Mouse (Mus musculus): ENCODE measurements at regions not wholly inside any gene's neighbourhood (a gene's known extent, or its start where the extent isn't known, plus 50 kb on each side); places are given as distances from the start of the nearest gene placed in this dataset.

DNA sequence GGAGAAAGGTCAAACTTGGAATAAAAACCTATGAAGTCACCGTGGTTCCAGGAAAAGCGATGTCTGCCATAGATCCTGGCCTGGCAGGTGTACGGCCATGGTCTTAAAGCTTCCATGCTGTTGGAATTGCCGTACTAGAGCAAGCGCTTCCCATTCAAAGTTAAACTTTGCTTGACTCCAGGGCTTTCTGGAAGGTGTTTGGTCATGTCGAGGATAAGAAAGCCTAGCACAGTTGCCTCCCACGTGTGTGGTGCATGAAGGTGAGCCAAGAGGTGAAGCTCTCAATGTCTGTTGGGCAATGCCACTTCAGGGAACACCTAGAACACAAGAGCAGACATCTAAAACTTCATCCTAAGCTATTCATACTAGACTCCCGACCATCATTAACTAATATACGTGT, 174.3 kb upstream of the Fam19a5 start:
- no peak for TF ChIP-seq GATA1 (IDR thresholded peaks at IDR 0.05; ENCODE audit: borderline replicate concordance, low read length)
- no peak for TF ChIP-seq FLI1 (IDR thresholded peaks at IDR 0.05; ENCODE audit: low read length)
